Mouse (Mus musculus) spleen, adult 2 months (tissue): Measurements from ENCODE around the gene Znhit6. TPM values are rescaled to one million over a fixed set of nuclear protein-coding genes. Genes with fewer than 3 reads are reported as not detected.

Source experiments
- DNase-seq, 2 experiments: peaks; one replicate each; pipeline versions ENCODE4 v3.0.0 to v3.0.0-alpha.2; 2012 to 2021; ENCODE audit warnings: low spot score in 2 of 2, low read depth in 1 of 2
- H3K27ac ChIP-seq: fragments of 200-500 bp; 2 replicates; pipeline ENCODE4 v1.5.1; 2012; ENCODE audit warnings: low read length, inconsistent platforms; ENCODE audit not compliant: insufficient read depth
- H3K27me3 ChIP-seq: fragments of 200-500 bp; 2 replicates; pipeline ENCODE4 v1.6.1; 2012; ENCODE audit warnings: mild to moderate bottlenecking, moderate library complexity, low read length, inconsistent platforms; ENCODE audit not compliant: control insufficient read depth, insufficient read depth
- H3K36me3 ChIP-seq: fragments of 200-500 bp; 2 replicates; pipeline ENCODE4 v1.6.1; 2012; ENCODE audit warnings: mild to moderate bottlenecking, low read length, inconsistent platforms; ENCODE audit not compliant: control insufficient read depth, insufficient read depth
- H3K4me1 ChIP-seq: fragments of 200-500 bp; 2 replicates; pipeline ENCODE4 v1.6.1; 2011; ENCODE audit warnings: inconsistent platforms; ENCODE audit not compliant: control insufficient read depth, insufficient read depth, insufficient read length
- H3K4me3 ChIP-seq: fragments of 200-500 bp; 2 replicates; pipeline ENCODE4 v1.5.1; 2011; ENCODE audit warnings: mild to moderate bottlenecking, inconsistent platforms; ENCODE audit not compliant: insufficient read depth, insufficient read length; ENCODE audit errors: extremely low read depth
- CTCF ChIP-seq: fragments of 200-500 bp; IDR thresholded peaks from 2 replicates; pipeline ENCODE4 v1.5.1; 2011; ENCODE audit warnings: mild to moderate bottlenecking, inconsistent platforms; ENCODE audit not compliant: insufficient read depth, insufficient read length, insufficient replicate concordance; ENCODE audit errors: extremely low read depth
- POLR2A ChIP-seq: fragments of 200-500 bp; IDR thresholded peaks from 2 replicates; pipeline ENCODE4 v1.6.1; 2011; ENCODE audit warnings: low read depth, low read length, inconsistent platforms
- whole genome bisulfite sequencing: fragments of 180-500 bp; shearing (Covaris S2); methylation state at CpG from one replicate; pipeline ENCODE4 v1.1.7; 2018; 5-methylcytosine and 5-hydroxymethylcytosine counted together
- polyA plus RNA-seq: library from polyadenylated mRNA; depleted of rRNA; stranded (reverse); fragments of >200 nt; gene quantifications from 2 replicates; pipeline ENCODE4 v1.2.3, GENCODE M21; 2012

Znhit6 gene
- polyA plus RNA-seq, 1 experiment = 2.5 TPM

DNA sequence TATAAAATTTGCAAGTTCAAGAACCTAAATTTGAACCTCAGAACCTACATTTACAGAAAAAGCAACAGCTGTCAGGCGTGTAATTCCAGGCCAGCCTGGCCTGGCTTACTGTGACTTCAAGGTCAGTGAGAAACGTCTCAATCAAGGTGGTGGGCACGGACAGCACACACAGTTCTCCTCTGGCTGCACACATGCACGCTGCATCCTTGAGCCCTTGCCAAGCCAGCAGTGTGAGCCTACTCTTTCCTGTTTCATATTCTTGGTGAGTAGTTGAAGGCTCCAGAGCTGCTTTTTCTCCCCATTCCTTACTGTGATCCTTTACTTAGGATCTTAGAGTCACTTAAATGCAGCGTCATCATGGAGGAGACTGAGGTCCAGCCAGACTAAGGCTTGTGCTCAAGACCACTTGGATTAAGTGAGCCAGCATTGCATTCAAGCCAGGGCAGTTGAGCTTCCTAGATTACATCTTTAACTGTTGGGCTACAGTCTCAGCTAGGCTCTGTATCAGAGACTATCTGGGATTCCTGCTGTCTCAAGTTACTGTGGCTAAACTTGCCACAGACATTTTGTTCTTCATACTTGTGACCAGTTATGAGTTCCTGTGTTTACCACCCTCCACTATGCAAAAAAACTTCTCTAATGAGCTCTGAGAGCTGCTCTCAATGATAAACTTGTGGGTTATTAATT is 29.6 kb downstream of the Znhit6 start:
- Histone ChIP-seq H3K4me3 (no peak overlapping the region), H3K4me1 (no peaks in the 10 kb centered on the region), H3K27ac (no peak overlapping the region), H3K27me3 (no peaks in the 10 kb centered on the region), H3K36me3 (peaks cover 11% of the 10 kb centered on the region)
- WGBS = 86% methylated on average over 5 of the region's 5 CpGs
- no peak for DNase-seq
- TF ChIP-seq CTCF (no peak), POLR2A (no peak)

DNA sequence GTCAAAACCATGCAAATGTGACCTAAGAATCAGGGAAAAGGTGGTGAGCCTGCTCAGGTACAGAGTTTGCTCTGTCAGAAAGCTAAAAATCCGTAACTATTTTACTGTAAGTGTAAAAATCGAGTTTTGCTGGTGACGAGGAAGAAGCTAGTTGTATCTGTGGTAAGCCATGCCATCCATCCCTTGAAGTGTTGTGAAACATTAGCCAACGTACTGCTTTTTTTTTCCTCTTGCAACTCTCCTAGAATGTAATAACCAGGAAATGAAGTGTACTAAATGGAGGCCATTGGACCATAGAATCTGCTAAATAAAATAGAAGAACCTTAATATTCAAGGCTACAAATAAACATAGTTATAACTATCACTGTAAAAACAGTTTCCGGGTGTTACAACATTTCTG is 32.3 kb downstream of the Znhit6 start:
- Histone ChIP-seq H3K4me3 (no peak overlapping the region), H3K27me3 (no peaks in the 10 kb centered on the region), H3K4me1 (no peaks in the 10 kb centered on the region), H3K36me3 (peaks cover 4% of the 10 kb centered on the region), H3K27ac (no peak overlapping the region)
- TF ChIP-seq CTCF (no peak), POLR2A (no peak)
- WGBS = 88% methylated on average over 5 of the region's 5 CpGs
- DNase-seq = no peak

DNA sequence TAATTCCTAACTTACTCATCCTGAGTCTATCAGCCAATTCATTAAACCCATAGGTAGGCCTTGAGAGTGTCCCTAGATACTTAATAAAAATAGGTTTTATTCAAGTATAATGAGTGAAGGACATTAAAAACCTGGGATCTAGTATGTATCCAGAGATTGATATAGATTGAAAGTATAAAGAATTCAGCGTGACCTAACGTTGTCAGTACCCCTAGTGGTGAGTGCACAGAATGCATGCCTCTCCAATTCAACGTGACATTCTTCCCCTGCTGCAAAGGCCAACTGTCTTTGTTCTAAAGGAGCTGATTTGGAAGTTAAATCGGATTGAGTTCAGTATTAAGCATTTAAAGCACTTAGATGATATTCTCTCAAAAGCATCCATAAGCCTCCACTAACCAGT is 36.7 kb downstream of the Znhit6 start:
- Histone ChIP-seq H3K27ac (no peak overlapping the region), H3K27me3 (no peaks in the 10 kb centered on the region), H3K4me1 (no peaks in the 10 kb centered on the region), H3K4me3 (no peak overlapping the region), H3K36me3 (no peaks in the 10 kb centered on the region)
- 16% methylated on average over 4 of the region's 4 CpGs for WGBS
- TF ChIP-seq POLR2A = no peak
- peak; percentile 22; the same call in 1 of the 2 replicates for TF ChIP-seq CTCF
- no peak for DNase-seq

DNA sequence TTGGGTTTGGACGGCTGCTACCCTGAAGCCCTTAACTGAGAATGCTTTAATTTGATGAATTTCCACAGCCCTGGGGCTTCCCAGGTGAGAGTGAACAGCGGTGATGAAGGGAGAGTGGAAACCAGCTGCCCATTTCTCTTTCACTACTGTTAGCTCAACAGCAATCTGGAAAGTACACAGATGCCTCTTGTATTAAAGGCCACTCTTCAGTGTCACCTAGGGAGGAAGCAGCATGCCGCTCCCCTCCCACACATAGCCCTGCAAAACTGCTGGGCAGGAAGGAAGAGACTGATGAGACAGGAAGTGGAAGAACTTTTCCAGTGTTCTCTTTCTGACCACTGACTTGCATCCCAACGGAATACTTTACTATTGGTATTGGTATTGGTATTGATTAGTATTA is 37.2 kb downstream of the Znhit6 start:
- Histone ChIP-seq H3K4me3 (no peak overlapping the region), H3K36me3 (no peaks in the 10 kb centered on the region), H3K4me1 (no peaks in the 10 kb centered on the region), H3K27ac (no peak overlapping the region), H3K27me3 (no peaks in the 10 kb centered on the region)
- DNase-seq = no peak
- WGBS = 86% methylated on average over 4 of the region's 4 CpGs
- TF ChIP-seq POLR2A (no peak), CTCF (no peak)

DNA sequence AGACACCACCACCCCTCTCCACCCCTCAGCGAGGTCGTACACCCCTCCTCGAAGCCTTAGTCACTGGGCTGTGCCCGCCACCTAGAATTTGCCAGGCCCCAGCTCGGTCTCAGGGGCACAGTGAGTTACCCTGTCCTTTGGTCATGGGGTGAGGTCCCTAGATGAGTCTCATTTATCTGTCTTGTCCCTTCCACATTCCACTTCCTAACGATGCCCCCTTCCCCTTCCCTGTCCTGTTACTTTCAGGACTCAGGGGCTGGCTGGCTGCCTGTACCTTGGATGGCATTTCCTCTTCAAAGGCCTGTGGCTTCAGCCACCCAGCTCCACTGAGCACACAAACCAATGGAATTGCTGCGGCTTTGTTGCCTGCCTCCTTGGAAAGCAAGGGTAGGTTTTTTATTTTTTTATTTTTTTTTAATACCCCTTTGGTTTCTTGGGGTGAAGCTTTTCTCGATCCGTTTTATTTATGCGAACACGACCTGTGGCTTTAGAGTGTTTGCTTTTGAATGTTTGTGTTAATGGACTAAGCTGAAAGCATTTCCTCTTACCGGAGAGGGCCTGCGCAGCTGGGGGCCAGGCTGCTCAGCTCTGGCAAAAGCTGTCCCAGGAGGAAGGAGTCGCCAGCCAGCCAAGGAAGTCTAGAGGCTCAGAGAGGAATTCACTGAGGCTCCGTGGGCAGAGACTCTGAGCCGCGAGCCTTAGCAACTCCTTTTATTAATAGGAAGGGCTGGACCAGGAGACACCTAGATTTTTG is 38.5 kb downstream of the Znhit6 start:
- Histone ChIP-seq H3K4me1 (no peaks in the 10 kb centered on the region), H3K36me3 (no peaks in the 10 kb centered on the region), H3K4me3 (no peak overlapping the region), H3K27ac (no peak overlapping the region), H3K27me3 (no peaks in the 10 kb centered on the region)
- WGBS = 44% methylated on average over 17 of the region's 17 CpGs
- TF ChIP-seq POLR2A (no peak), CTCF (no peak)
- DNase-seq = no peak

DNA sequence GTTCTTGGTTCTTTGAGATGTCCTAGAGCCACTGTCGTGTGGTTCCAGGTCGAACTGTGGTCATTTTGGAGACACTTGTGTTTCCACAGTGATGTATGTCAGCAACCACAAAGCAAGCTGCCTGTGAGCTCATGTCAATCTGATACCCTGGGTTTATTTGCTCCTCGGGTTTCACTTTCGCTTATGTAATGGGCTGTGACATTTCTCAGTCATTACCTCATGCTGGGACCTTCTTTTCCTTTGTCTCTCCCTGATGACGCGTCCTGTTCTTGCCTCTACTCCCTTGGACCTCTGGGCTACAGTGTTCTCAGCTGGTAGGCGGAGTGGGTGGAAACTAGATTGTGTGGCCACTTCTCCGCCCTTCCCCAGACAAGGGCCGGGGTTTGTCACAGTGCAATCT is 42.3 kb downstream of the Znhit6 start:
- H3K27ac ChIP-seq = no peak overlapping the region
- DNase-seq = no peak
- TF ChIP-seq CTCF = no peak
- no peak for TF ChIP-seq POLR2A
- no peak overlapping the region for H3K4me3 ChIP-seq
- H3K27me3 ChIP-seq = no peaks in the 10 kb centered on the region
- WGBS = 56% methylated on average over 9 of the region's 9 CpGs
- H3K4me1 ChIP-seq = no peaks in the 10 kb centered on the region
- H3K36me3 ChIP-seq = no peaks in the 10 kb centered on the region

DNA sequence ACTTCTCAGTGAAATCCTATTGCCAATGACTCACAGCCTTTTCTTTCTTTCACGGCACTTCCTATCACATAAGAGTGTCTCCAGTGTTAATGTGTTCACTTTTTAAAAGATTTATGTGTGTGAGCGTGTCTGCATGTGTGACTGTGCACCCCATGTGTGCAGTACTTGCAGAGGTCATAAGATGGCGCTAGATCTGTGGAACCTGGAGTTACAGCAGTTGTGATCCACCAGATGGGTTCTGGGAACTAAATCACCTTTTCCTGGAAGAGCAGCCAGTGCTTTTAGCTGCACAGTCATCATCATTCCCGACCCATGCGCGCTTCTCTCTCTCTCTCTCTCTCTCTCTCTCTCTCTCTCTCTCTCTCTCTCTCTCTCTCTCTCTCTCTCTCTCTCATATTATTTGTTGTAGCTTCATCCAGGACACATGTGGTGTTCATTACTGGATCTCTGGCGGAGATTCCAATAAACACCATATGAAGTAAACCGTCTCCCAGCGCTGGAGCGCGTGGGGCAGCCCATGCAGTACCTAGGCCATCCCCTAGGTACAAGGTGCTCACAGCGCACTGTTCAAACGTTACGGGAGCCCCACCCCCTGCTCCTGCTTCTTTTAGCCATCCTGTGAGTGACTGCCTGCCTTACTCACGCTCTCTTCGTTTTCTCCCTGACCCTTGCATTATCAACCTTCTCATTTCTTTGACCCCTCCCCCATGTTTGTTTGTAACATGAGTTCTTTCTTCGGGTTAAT is 43.8 kb downstream of the Znhit6 start:
- no peak for DNase-seq
- TF ChIP-seq CTCF (no peak), POLR2A (no peak)
- Histone ChIP-seq H3K36me3 (no peaks in the 10 kb centered on the region), H3K4me1 (no peaks in the 10 kb centered on the region), H3K27ac (no peak overlapping the region), H3K4me3 (no peak overlapping the region), H3K27me3 (no peaks in the 10 kb centered on the region)
- 92% methylated on average over 17 of the region's 17 CpGs for WGBS
